Mouse (Mus musculus): ENCODE measurements at regions not wholly inside any gene's neighbourhood (a gene's known extent, or its start where the extent isn't known, plus 50 kb on each side); places are given as distances from the start of the nearest gene placed in this dataset.

GRCm38 (mm10) chr13:55967151-55967550 is 131.2 kb upstream of the Pitx1 start:
- TF ChIP-seq CTCF (IDR thresholded peaks at IDR 0.05; ENCODE audit: extremely low read depth, insufficient read length, insufficient replicate concordance, low read depth, low read length) (no peak), POLR2A (IDR thresholded peaks at IDR 0.05; ENCODE audit: low read depth, low read length) (no peak)

Data from small intestine, adult 2 months (tissue).